Mouse (Mus musculus) cerebellum, adult 2 months (tissue): Measurements from ENCODE around the gene Gpld1.

Source experiments
- CTCF ChIP-seq: fragments of 200-500 bp; IDR thresholded peaks from 2 replicates; pipeline ENCODE4 v1.5.1; 2011; ENCODE audit warnings: low read depth, mild to moderate bottlenecking, control low read depth, low read length, moderate library complexity, borderline replicate concordance; ENCODE audit not compliant: insufficient read depth
- POLR2A ChIP-seq: fragments of 200-500 bp; IDR thresholded peaks from 2 replicates; pipeline ENCODE4 v1.6.1; 2011; ENCODE audit warnings: low read length, control low read depth, borderline replicate concordance; ENCODE audit not compliant: insufficient read depth

DNA sequence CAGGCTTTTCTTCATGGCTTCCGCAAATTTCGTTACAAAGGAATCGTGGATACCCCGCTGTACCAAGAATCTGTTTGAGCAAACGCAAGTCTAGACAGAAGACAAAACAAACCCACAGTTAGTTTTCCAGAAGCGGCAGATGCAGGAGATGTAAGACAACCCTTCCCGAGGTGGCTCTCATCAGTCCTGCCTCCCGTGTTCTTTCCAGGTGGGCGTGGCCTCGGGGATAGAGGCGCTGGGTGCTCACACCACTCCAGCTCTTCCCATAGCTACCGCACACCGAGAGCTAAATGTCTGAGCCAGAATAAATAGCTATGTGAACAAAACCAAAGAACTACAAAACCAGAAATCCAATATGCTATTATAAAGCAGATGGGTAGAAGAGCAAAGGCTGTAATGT lies 27.1 kb upstream of the Gpld1 start:
- TF ChIP-seq POLR2A = no peak
- no peak for TF ChIP-seq CTCF
